Mouse (Mus musculus) megakaryocyte-erythroid progenitor cell, adult 5-6 weeks (primary cell): ENCODE results near the gene Kmt2b. TPM values are rescaled to one million over a fixed set of nuclear protein-coding genes. Genes with fewer than 3 reads are reported as not detected.
A peak's percentile ranks its signal among the peaks of the same experiment; 100 is the strongest.

ENCODE experiments used
- ATAC-seq: replicated peaks from 2 replicates; pipeline ENCODE4 v1.8.0; 2016; ENCODE audit warnings: mild to moderate bottlenecking, inconsistent platforms; ENCODE audit not compliant: severe bottlenecking, poor library complexity, low FRiP score, low TSS enrichment
- total RNA-seq, 2 experiments: library from RNA; stranded (forward) in 1 of 2; stranded (reverse) in 1 of 2; fragments of 200-1000, 215-1000 nt in 1 of 2; fragments of >200 nt in 1 of 2; fragmentation: Nextera tagmentation in 1 of 2; gene quantifications; 2 replicates each; pipeline ENCODE4 v1.2.3; 2014 to 2017

Gene Kmt2b
- total RNA-seq, 2 experiments from 2014 or later: 17.3 to 115 TPM

DNA sequence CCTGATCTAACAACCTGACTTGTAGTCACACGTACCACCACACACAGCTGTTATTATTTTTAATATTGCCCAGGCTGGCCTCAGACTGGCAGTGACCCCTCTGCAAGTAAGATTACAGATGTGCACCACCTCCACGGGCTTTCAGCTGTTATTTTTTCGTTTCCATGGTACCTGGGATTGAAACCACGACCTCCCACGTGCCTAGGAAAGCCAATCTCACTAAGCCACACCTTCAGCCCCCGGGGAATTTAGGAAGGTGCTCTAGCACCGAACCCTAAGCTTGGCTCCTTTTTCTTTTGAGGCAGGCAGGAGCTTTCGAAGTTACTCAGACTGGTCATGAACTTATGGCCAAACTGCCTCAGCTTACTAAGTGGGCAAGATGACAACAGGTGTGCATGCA is 15.9 kb upstream of the Kmt2b start:
- ATAC-seq: no peak

DNA sequence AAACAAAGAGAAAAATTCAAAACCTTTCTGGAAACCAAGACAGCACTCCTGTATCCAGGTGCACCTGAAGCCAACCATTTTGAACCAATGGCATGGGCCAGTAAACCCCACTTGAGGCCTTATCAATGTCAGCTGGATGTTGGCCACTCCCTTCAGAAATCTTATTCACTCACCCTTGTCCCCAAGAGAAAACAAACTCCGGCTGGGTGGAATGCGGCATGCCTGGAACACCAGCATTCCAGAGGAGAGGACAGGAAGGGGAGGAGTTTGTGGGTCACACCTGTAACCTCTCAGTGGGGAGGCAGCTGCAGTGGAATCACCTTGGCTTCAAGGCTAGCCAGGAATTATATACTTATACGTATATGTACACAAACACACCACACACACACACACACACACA is 14.1 kb upstream of the Kmt2b start:
- ATAC-seq: no peak

DNA sequence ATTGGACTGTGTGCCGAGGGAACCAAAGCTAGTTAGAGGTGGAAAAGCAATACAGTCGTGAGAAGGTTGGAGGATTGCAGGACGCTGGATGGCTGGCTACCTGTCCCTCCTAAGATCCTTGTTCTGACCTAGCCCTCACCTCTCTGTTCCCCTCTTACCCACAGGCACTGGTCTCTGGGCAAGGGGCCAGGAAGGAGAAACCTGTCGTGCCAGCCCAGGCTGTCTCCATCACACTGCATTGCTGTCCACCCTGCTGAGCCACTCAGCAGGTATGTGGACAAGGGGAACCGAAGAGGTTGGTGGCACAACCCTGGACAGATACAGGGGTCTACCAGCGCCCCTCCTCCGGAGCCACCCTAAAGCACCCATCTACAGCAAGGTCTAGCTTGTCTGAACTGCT is 12.1 kb upstream of the Kmt2b start:
- no peak for ATAC-seq

DNA sequence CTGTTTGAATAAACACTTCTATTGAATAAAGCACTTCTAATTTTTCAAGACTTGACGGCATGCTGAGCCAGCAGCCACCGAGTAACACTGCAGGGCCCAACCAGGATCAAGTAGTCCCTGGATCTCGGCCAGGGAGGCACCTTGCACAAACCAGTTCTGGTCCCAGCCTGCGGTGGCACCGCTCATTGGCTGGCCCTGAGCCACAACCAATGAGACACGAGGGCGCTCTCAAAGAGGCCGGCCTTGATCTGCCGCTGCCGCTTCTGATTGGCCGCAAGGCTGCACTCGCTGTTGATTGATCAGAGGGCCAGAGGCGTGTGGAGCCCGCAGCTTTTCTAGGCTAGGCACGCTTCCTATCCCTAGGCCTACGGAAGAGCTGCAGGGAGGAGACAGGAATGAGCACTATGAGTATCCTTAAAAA is 11.4 kb upstream of the Kmt2b start:
- peak; percentile 99 for ATAC-seq

DNA sequence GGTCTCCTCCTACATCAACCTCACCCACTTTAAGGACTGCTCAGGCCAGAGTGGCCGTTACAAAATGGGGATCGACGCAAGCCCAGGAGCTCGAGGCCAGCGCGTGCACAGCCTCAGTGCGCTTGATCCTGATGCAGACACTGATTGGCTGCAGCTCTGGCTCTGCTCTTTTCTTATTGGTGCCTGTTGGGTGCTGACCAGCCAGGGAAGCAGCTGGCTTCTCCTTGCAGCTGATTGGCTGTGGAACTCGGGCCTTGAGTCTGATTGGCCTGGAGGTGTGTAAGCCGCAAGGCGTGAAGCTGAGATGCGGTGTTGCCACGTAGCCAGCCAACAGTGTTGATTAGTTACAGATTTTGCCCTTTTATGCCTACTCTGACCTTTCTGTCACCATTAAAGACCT is 10.3 kb upstream of the Kmt2b start, which contains the start of gene Zbtb32:
Gene Zbtb32 (minus strand): TSS at position 124 of the 400 bp plus-strand sequence.
- no peak for ATAC-seq

DNA sequence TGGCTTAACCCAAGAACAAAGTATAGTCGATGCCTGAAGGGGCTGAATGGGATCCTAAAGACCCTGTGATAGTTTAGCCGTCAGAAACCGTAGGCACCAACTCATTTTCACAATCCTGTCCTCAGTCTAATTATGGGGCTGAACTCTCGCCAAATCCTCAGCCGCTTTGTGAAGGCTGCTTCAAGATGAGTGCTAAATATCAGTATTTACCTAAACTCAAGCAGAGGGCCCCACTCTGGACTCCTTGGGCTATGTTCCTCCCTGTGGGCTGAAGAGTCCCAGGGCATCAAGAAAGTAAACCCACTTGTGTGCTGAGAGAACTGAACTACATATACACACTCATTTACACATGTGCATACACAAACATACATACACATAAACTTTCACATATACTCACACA is 8.3 kb upstream of the Kmt2b start:
- no peak for ATAC-seq

DNA sequence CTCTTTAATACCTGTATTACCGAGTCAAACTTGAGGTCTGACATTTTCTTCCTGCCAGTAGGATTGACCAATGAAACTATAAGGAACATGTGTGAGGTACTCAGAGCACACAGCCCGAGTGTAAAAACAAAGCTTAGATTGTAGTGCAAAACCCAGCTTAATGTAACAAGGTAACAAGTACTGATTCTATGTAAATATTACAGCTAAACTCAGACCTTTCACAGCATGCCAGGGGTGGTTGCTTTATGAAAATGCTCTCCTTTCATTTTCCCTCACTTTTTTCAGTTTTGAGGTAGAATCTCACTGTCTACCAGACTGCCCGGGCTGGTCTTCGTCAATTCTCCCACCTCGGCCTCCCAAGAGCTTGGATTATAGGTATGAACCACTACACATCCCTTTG is 7.6 kb upstream of the Kmt2b start:
- no peak for ATAC-seq

DNA sequence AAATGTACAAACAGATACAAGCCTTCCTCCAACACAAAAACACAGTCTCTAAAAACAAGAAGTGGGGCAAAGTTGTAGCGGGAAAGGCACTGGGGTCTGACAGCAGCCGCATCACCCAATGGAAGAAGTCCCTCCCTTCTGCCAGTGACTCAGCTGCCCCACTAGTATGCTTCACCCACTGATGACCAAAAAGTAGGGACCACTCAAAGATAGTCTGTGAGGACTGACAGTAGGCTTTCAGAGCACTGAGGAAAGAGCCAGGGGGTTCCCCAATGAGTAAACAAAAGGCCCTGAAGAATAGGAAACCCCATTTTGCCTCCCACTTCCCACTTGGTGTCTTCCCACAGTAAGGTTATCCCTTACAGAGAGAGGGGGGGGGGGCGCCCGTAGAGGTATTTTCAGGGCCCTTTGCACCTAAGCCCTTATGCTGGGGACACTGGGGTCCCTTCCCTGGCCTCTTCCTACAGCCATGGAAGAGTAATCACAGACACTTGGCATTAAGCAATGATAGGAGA is 6.0 kb upstream of the Kmt2b start:
- no peak for ATAC-seq

DNA sequence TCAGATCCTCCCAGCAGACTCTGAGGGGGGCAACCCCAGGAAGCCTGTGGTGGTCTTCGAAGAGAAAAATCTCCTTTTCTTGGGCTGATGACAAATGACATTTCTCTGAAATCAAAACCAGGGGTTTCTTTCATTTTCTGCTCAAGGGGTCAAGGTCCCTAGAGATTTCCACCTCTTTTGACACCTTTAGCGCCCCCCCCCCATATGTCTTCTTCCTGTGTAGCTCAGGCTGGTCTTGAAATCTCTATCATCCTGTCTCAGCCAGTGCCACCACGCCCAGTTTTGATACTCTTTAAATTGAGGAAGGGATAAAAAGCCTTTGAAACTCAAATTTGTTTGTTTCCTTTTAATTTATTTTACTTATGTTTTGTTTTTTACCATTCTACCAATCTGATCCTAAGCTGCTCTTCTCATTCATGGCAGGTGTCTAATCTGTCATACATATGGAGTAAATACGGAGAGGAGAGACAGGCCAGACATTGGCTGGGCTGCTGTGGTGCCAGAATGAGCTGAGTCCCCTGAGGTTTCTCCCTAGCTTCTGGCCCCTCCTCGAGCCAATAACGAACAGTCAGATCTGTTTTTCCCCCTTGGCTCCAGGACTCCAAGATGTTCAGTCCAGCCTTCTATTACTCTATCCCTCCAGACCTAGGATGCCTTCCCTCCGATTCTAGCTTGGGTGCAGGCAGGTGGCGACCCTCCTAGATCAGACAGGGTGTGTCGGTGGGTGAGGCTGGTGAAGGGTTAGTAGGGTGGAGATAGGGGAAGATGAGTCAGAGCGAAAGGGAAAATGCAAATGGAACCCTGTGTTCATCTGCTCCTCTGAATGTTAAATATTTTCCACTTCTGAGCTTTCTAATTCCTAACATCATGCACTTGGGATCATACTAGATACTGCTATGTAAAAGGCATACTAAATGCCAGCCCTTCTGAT is 5.3 kb upstream of the Kmt2b start:
- ATAC-seq: no peak

DNA sequence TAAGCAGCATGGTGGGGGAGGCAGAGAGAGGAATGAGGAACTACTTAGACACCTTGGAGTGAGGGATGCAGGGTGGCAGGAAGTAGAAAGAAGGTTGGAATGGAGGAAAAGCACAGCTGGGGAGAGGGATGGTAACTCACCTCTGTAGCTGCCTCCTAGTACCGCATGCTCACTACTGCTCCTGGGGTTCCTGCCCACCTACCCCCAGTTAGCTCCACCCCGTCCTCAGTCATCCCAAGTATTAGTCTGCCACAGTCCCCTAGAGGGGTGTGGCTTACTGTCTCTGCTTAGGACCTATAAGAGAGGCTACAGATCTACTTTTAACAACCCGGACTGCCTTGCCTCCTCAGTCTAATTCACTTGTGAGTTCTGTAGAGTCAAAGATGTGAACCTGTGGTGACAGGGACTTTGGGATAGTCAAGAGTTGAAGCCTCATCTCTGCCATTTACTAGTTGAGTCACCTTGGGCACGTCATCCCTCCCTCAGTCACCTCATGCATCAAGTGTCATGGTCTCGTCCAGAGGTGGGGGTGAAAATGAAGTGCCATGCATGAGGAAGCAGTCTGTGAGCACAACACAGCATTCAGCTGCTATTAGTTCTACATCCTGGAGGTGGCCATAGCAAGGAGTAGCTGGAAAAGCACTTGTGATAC is 4.4 kb upstream of the Kmt2b start:
- ATAC-seq: no peak

DNA sequence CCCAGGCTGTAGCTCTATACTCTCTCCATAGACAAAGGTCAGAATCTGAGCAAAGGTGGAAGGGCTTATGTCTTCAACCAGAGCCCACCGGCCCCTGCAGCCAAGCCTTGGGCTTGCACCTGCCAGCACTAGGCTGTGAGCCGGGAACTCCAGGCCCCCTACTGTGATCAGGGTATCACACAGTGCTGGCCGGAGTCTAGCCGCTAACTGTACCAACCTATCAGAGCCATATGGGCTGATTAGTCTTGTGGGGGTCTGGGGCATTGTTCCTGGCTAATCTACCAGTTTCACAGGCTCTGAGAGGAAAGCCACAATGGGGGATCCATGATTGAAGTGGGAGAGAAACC is 3.1 kb upstream of the Kmt2b start:
- ATAC-seq: no peak

DNA sequence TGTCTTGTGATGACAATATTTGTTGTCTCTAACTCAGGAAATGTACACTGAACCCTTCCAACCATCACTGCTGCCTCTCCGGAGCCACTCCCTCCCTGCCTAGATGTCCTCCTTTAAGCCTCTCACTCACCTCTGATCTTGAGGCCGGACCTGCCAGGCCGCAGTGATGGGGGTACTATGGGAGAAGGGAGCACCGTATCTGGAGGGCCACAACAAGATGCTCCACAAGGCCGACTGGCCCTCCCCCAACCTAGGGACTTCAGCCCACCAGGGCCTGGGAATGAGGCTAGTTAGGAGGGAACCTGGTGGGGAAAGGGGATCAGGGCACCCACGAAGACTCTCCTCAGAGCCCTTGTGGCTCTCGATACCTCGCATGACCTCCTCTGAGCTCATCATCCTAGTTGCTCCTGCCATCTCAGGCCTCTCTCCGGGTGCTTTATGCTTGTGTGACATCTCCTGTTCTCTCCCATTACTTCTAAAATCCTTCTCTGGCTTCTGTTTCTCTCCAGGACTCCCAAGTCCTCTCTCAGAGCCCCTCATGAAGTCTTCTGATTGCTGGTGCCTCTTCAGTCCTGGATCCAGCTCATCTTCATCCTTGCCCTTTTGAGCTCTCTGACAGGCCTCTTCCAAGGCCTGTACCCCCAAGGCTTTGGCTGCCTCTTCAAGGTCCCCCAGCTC is 2.5 kb upstream of the Kmt2b start:
- no peak for ATAC-seq

DNA sequence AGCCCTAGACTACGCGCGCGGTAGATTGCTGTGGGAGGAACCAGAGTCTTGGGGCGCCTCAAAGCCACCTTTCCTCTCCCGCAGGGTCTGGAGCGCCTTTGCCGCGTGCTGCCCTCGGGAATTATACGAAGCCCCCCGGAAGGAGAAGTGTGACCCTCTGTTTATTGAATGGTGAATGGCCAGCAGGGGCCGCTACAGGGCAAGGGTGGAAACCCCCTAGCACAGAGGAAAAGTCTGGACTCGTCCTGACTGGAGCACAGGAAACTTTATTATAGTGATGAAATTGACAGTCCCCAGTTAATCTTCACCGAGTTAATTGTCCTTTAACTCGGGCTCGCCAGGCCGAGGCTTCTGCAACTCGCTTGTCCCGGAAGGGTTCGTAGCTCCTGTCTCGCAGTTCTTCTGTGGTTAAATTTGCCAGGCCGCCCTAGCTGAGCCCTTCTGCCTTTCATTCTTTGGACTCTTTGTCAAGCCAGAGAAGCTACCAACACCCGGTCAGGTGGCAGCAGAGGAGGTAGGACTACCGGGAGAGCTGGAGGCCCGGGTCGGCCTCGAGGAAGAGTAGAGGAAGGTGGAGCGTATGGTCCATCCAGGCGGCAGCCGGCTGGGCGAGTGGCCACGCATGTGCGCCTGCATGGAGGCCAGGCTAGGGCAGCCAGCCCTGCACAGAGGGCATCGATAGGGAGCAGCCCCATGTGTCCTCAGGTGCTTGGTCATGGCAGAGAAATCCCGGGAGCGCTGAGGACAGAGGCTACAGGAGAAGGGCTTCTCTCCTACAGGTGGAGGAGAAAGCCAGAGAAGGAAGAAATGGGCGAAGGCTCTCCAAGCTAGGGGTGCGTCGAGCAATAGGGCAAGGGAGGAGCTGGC is 1.1 kb upstream of the Kmt2b start:
- peak; percentile 34; the same call in 1 of the 2 replicates for ATAC-seq

DNA sequence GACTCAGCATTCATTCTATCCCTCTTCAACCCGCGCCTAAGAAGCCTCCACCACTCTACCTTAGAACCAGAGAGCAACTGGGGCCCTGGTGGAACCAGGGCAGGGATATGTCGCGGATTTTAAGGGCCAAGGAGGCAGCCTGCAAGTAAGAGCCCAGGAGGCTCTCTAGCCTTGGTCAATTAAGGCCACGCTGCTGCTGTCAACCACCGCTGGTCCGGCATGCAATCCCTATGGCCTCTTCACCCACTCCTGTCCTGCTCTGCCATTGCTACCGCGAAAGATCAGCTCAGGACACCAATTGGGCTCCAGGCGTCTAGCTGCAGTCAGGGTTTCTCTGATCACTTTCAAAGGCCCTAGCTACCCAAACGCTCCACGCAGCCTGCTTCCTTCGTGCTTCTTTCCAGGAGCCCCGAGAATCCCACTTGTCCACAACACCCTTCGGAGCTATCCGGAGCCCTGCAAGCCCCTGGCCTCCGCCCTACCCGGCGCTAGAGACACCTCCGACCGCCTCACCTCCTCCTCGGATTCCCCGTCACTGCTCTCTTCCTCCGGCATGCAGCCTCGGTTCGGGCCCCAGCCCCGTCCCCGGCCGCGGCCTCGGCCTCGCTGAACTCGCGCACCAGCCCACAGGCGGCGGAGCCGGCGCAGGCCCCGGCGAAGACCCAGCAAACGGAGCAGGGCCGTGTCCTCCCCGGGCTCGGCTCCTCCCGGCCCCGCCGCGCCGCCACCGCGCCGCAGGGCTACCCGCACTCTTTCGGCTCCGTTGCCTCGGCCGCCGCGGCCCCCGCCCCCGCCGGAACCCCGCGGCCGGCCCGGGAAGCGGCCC is 471 bp downstream of the Kmt2b start:
- no peak for ATAC-seq

DNA sequence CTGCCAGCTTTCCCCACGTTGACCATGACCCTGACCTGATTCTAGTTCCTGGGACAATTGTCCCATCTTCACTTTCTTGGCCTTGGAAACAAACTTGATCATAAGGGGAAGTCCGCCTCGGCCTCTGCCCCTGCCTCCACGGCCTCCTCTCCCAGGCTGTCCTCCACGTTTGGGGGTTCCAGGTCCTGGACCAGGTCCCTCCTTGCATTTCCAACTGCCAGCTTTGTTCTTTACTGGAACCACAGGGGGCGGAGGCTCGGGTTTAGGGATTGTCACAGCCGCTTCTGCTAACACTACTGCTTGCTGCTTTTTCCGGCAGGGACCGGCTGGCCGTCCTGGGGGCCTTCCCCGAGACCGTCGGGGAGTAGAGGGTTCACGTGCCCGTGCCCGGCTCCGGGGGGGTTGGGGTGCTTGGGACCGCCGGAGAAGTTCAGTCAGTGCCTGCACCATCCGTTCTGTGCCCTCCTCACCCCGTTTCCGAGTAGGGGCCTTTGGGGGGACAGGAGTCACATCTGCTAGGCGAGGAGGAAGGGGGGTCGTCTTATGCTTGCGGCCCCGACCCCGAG is 2.0 kb downstream of the Kmt2b start:
- no peak for ATAC-seq

DNA sequence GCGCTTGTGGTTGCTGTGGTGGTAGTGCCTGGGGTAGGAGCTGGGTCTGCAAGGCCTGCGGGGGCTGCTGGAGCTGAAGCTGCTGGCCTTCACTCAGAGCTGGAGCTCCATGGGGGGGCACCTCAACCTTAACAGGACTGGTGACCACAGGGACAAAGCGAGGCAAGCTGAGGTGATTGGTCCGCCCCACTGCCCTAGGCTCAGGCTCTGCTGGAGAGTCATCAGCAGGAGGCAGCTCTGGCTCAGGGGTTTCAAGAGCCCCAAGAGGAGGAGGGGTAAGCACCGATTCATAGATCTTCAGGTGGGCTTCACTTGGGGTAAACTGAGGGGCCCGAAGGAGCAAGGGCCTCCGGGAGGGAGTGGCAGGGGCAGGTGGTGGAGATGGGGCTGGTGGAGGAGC is 3.4 kb downstream of the Kmt2b start:
- no peak for ATAC-seq

DNA sequence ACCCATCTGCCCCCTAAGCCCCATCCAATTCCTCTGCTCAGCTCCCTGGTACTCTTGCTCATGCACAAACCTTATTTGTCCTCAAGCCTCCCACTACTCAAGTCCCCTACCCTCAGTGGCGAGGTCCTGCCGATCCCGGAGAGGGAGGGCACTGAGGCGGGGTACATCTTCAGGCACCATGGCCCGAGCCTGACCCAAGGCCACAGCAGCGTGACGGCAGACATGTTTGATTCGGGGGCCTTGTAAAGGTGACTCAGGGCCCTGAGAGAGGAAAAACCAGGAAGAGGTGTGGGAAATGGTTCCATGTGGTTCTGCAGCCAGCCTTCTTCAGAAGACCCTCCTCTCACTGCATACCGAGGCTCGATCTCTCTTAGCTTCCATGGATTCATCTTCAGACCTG is 4.2 kb downstream of the Kmt2b start:
- no peak for ATAC-seq

DNA sequence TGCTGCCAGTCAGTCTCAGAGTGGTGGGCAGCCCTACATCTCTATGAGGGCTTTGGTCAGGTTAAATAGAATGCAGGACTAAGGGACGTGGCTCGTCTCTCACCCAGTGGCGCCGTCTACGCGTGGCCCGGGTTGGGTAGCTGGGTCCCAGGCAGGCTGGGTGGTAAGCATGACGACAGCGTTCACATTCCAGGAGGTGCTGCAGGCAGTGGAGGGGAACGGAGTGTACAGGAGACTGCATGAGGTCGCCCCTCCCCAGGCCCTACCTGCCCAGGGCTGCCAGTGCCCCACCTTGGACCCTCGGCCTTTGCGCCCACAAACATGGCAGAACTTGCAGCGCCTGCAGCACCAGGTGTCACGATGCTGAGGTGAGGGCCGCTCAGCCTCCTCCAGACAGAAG is 7.0 kb downstream of the Kmt2b start:
- ATAC-seq: no peak
